Mouse (Mus musculus) heart, embryonic 16.5 days (tissue): ENCODE results near the gene Zfp46. TPM values are rescaled to one million over a fixed set of nuclear protein-coding genes. Genes with fewer than 3 reads are reported as not detected.

Experiments
- ATAC-seq: fragments of 200-750 bp; cut with Nextera tagmentation; replicated peaks from 2 replicates; pipeline ENCODE4 v1.8.0; 2017; ENCODE audit warnings: moderate number of reproducible peaks; ENCODE audit not compliant: insufficient read depth, low FRiP score; ENCODE audit errors: extremely low read depth
- H3K27ac ChIP-seq: fragments of 300-500 bp; sonication (generic); 2 replicates; pipeline ENCODE4 v1.5.1; 2014; ENCODE audit warnings: mild to moderate bottlenecking, low read length, control low read depth, moderate library complexity
- H3K27me3 ChIP-seq: fragments of 300-500 bp; sonication (generic); 2 replicates; pipeline ENCODE4 v1.6.1; 2014; ENCODE audit warnings: low read length, mixed read lengths; ENCODE audit not compliant: control insufficient read depth, insufficient read depth
- H3K36me3 ChIP-seq: fragments of 300-500 bp; sonication (generic); 2 replicates; pipeline ENCODE4 v1.6.1; 2014; ENCODE audit not compliant: control insufficient read depth, insufficient read depth
- H3K4me1 ChIP-seq: fragments of 300-500 bp; sonication (generic); 2 replicates; pipeline ENCODE4 v1.6.1; 2014; ENCODE audit warnings: low read length, mixed read lengths; ENCODE audit not compliant: control insufficient read depth, insufficient read depth
- H3K4me2 ChIP-seq: fragments of 300-500 bp; sonication (generic); 2 replicates; pipeline ENCODE4 v1.6.1; 2014; ENCODE audit warnings: low read depth, mild to moderate bottlenecking, control low read depth, low read length
- H3K4me3 ChIP-seq: fragments of 300-500 bp; sonication (generic); 2 replicates; pipeline ENCODE4 v1.5.1; 2014; ENCODE audit warnings: mild to moderate bottlenecking, control low read depth, low read length
- H3K9ac ChIP-seq: fragments of 300-500 bp; sonication (generic); 2 replicates; pipeline ENCODE4 v1.6.1; 2014; ENCODE audit warnings: low read length, control low read depth
- H3K9me3 ChIP-seq: fragments of 300-500 bp; sonication (generic); replicated peaks from 2 replicates; pipeline ENCODE4 v1.6.1; 2016; ENCODE audit warnings: low read length; ENCODE audit not compliant: control insufficient read depth
- WGBS: fragments of 180-500 bp; shearing (Covaris S2); extraction: QIAGEN DNeasy Blood & Tissue Kit; methylation state at CpG from one replicate; pipeline ENCODE4 v1.1.7; 2014; 5-methylcytosine and 5-hydroxymethylcytosine counted together
- polyA plus RNA-seq: library from polyadenylated mRNA; unstranded; fragments of >200 nt; fragmentation: Nextera tagmentation; extraction: Ambion mirVana; gene quantifications from 2 replicates; pipeline ENCODE4 v1.2.1, GENCODE M21; 2015

Gene Zfp46
- polyA plus RNA-seq, 1 experiment from 2014 or later: 22.0 TPM

DNA sequence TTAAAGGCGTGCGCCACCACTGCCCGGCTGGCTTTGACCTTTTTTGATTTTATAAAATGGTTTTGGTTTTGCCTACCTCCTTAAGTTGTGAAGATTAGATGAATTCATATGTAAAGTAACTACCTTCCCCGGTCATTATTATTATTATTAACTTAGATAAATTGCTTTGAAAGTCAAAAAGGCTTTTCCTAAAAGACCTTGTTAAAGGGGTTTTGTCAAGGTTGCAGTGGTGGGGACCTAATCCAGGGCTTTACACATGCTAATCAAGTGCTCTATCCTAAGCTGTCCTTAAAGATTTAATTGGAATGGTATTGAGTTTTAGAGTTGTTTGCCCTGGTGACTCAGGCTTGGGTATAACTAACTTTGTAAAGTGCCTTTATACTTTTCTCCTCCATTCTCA, 33.2 kb downstream of the Zfp46 start:
- no peaks in the 10 kb centered on the region for H3K27me3 ChIP-seq
- 91% methylated on average over 4 of the region's 4 CpGs for WGBS
- no peak for ATAC-seq

DNA sequence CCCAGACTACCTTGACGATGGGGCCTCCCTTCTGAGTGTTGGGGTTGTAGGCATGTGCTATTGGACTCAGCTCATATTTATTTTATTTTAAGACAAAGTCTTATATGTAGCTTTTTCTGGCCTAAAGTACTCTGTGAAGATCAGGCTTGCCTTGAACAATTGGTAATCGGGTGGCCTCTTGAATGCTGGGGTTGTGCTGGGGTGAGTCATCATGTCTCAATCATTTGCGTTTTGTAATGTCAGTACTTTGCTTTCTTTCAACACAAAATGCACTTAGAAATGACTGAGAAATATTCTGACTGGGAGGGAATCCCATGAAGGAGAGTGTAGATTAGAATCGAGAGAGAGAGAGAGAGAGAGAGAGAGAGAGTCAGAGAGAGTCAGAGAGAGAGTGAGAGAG, 35.5 kb downstream of the Zfp46 start:
- Histone ChIP-seq H3K4me3 (no peak overlapping the region), H3K27me3 (no peaks in the 10 kb centered on the region), H3K4me1 (peaks cover 2% of the 10 kb centered on the region), H3K4me2 (no peak overlapping the region), H3K27ac (no peak overlapping the region), H3K36me3 (peaks cover 30% of the 10 kb centered on the region), H3K9me3 (no peaks in the 10 kb centered on the region), H3K9ac (no peak overlapping the region)
- 60% methylated on average over 4 of the region's 4 CpGs for WGBS
- no peak for ATAC-seq

More for the DNA sequence above, 33.2 kb downstream of the Zfp46 start:
- Histone ChIP-seq H3K4me1 (peaks cover 14% of the 10 kb centered on the region), H3K9me3 (no peaks in the 10 kb centered on the region), H3K27ac (no peak overlapping the region), H3K4me3 (no peak overlapping the region), H3K9ac (no peak overlapping the region), H3K4me2 (no peak overlapping the region), H3K36me3 (peaks cover 30% of the 10 kb centered on the region)

DNA sequence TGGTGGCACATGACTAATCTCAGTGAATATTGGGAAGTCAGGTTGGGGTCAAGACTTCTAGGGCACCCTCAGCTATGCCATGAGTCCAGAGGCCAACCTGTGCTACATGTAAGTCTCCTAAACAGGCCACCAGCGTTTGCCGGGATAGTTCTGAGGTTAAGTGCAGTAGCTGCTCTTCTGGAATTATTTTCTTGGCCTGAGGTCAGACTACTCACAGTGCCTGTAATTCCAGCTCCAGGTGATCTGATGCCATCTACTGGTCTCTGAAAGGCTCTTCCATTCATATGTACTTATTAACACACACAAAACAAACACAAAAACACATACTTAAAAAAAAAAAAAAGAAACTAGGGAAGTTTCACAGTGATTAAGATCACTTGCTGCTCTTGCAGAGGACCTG, 39.7 kb downstream of the Zfp46 start:
- Histone ChIP-seq H3K4me2 (no peak overlapping the region), H3K27me3 (no peaks in the 10 kb centered on the region), H3K9me3 (no peaks in the 10 kb centered on the region), H3K9ac (no peak overlapping the region), H3K36me3 (peaks cover 24% of the 10 kb centered on the region), H3K27ac (no peak overlapping the region), H3K4me3 (no peak overlapping the region), H3K4me1 (no peaks in the 10 kb centered on the region; the same call in 1 of the 2 replicates)
- WGBS: 34% methylated on average over 2 of the region's 2 CpGs
- ATAC-seq: no peak

DNA sequence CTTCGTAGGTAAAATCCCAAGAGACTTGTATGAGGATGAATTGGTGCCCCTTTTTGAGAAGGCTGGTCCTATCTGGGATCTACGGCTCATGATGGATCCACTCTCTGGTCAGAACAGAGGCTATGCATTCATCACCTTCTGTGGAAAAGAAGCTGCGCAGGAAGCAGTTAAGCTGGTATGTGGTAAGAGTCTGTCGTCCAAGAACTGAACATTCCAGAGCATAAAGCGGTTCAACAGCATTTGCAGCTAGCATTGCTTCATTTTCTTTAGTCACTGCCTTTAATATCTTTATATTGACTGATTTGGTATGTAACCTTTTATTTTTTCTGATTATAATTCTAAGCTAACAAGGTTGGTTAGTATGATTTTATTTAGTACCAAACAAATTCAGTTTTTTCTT, 42.8 kb downstream of the Zfp46 start:
- H3K27ac ChIP-seq: peak overlapping the region; percentile 10; the same call in 1 of the 2 replicates
- no peak overlapping the region for H3K4me3 ChIP-seq
- WGBS: 62% methylated on average over 5 of the region's 5 CpGs
- no peak; the same call in 1 of the 2 replicates for ATAC-seq
- H3K36me3 ChIP-seq: peaks cover 25% of the 10 kb centered on the region
- no peak overlapping the region for H3K4me2 ChIP-seq
- H3K4me1 ChIP-seq: no peaks in the 10 kb centered on the region; the same call in 1 of the 2 replicates
- H3K9me3 ChIP-seq: no peaks in the 10 kb centered on the region
- H3K27me3 ChIP-seq: no peaks in the 10 kb centered on the region
- no peak overlapping the region for H3K9ac ChIP-seq

DNA sequence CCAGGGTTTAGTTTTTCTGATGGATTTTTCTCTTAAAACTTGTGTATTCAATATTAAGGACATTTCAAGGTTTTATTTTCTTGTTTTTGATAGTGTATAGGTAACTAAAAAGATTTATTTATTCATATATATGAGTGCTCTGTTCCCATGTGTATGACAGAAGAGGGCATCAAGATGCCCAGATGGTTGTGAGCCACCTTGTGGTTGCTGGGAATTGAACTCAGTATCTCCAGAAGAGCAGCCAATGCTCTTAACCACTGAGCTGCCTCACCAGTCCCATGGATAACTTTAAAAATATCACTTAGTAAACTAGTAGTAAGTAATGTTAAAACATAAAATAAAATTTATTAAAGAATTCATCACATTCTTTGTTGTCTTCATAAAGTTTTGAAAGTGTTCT, 43.6 kb downstream of the Zfp46 start:
- Histone ChIP-seq H3K9me3 (no peaks in the 10 kb centered on the region), H3K36me3 (peaks cover 22% of the 10 kb centered on the region), H3K27ac (no peak overlapping the region), H3K9ac (no peak overlapping the region), H3K4me3 (no peak overlapping the region), H3K4me1 (no peaks in the 10 kb centered on the region; the same call in 1 of the 2 replicates), H3K27me3 (no peaks in the 10 kb centered on the region), H3K4me2 (no peak overlapping the region)
- no peak for ATAC-seq

DNA sequence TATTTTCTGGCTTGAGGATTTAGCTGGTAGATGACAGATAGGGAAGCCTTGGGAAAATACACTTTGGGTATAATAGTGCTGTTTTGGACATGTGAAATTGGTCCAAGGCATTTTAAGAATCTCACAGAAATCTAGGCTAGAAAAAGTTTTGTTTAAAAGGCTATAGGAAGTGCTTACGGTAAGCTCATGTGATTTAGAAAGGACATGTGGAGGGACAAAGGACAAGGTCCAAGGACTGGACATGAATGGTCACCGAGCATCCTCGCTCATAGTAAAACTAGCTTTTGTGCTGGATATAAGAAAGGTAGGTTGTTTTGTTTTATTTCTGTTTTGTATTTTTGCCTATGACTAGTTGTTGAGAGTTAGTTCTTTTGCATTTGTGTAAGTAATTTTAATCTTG, 47.2 kb downstream of the Zfp46 start:
- H3K27ac ChIP-seq: no peak overlapping the region
- no peak overlapping the region for H3K4me2 ChIP-seq
- H3K9ac ChIP-seq: no peak overlapping the region
- WGBS: 92% methylated on average over 3 of the region's 3 CpGs
- H3K4me1 ChIP-seq: peaks cover 9% of the 10 kb centered on the region
- no peak for ATAC-seq
- no peaks in the 10 kb centered on the region for H3K27me3 ChIP-seq
- no peaks in the 10 kb centered on the region for H3K9me3 ChIP-seq
- H3K4me3 ChIP-seq: no peak overlapping the region
- H3K36me3 ChIP-seq: peaks cover 30% of the 10 kb centered on the region

DNA sequence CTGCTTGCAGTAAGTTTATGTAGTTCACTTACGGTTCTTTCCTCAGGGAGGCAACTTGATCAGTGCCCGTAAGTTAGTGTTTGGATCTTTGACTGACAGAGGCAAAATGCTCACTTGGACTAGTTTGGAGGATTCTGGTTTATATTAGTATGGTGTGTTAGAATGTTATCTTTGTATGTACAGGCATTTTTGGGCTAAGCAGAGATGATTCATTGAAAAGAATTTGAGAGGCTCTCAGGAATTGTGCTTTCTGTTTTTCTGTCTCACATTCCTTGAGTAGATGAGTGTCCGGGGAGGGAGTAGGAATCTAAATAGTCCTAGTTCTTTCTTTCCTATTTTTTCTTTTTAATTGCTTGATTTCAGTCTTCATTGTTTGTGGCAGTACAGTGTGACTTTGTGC, 48.7 kb downstream of the Zfp46 start:
- Histone ChIP-seq H3K9me3 (no peaks in the 10 kb centered on the region), H3K9ac (no peak overlapping the region), H3K36me3 (peaks cover 31% of the 10 kb centered on the region), H3K4me3 (no peak overlapping the region), H3K4me1 (peaks cover 12% of the 10 kb centered on the region), H3K27me3 (no peaks in the 10 kb centered on the region), H3K4me2 (no peak overlapping the region), H3K27ac (no peak overlapping the region)
- 55% methylated on average over 3 of the region's 3 CpGs for WGBS
- ATAC-seq: no peak

DNA sequence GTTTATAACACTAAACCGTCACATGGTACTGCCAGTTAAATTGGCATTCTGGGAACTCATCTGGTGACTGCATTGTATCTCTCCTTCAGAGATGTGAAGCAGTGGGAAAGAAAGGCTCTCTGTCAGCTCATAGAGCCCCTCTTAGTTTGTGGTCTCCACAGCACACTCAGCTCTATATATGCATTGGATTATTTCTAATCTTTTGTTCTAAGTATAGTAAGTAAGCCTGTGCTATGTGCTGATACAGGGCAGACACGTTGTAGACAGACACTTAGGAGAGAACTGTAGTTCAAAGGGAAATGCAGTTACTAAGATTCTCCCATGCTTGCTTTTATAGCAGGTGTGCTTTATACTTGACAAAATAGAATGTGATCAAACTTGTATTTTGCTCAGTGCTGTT, 50.6 kb downstream of the Zfp46 start:
- no peak overlapping the region for H3K9ac ChIP-seq
- peak overlapping the region; percentile 5; the same call in 1 of the 2 replicates for H3K4me2 ChIP-seq
- H3K36me3 ChIP-seq: peaks cover 35% of the 10 kb centered on the region
- peak; percentile 80; the same call in 1 of the 2 replicates for ATAC-seq
- H3K27ac ChIP-seq: peak overlapping the region; percentile 75
- no peaks in the 10 kb centered on the region for H3K9me3 ChIP-seq
- H3K4me3 ChIP-seq: no peak overlapping the region
- H3K4me1 ChIP-seq: peaks cover 12% of the 10 kb centered on the region
- WGBS: 29% methylated on average over 2 of the region's 2 CpGs
- no peaks in the 10 kb centered on the region for H3K27me3 ChIP-seq

DNA sequence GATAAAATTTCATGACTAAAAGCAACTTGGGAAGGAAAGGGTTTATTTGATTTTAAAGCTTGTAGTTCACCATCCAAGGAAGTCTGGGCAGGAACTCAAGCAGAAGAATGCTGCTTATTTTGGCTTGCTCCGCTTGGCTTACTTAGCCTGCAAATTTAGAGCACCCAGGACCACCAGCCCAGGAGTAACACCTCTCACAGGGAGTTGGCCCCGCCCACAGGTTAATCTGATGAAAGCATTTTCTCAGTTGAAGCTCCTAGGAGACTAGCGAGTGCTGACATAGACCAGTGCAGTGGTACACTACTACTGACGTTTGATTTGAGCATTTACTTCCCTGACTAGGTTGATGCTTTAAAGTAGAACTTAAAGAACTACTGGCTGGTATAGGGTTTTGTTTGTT, 52.6 kb downstream of the Zfp46 start:
- Histone ChIP-seq H3K27me3 (no peaks in the 10 kb centered on the region), H3K4me2 (no peak overlapping the region), H3K27ac (no peak overlapping the region), H3K4me3 (no peak overlapping the region), H3K36me3 (peaks cover 35% of the 10 kb centered on the region), H3K9me3 (no peaks in the 10 kb centered on the region), H3K4me1 (peaks cover 12% of the 10 kb centered on the region), H3K9ac (no peak overlapping the region)
- ATAC-seq: peak; percentile 55; the same call in 1 of the 2 replicates
- WGBS: 38% methylated on average over 4 of the region's 4 CpGs
